Mouse (Mus musculus) heart, postnatal 0 days (tissue): Measurements from ENCODE around the gene Wnk2.

Source experiments
- CTCF ChIP-seq: IDR thresholded peaks from 2 replicates; pipeline ENCODE4 v1.5.1; 2016; ENCODE audit warnings: antibody characterized with exemption, control low read depth, low read depth
- EP300 ChIP-seq: IDR thresholded peaks from 2 replicates; pipeline ENCODE4 v1.6.1; 2016; ENCODE audit warnings: antibody characterized with exemption, low read depth

GRCm38 (mm10) chr13:49196211-49196610 is 48.4 kb upstream of the Wnk2 start:
- TF ChIP-seq CTCF = no peak
- no peak for TF ChIP-seq EP300
